Mouse (Mus musculus): ENCODE results near the gene Sstr1. TPM values are rescaled to one million over a fixed set of nuclear protein-coding genes. Genes with fewer than 3 reads are reported as not detected.

Gene Sstr1
- polyA plus RNA-seq, 1 experiment, result 5.5 TPM

DNA sequence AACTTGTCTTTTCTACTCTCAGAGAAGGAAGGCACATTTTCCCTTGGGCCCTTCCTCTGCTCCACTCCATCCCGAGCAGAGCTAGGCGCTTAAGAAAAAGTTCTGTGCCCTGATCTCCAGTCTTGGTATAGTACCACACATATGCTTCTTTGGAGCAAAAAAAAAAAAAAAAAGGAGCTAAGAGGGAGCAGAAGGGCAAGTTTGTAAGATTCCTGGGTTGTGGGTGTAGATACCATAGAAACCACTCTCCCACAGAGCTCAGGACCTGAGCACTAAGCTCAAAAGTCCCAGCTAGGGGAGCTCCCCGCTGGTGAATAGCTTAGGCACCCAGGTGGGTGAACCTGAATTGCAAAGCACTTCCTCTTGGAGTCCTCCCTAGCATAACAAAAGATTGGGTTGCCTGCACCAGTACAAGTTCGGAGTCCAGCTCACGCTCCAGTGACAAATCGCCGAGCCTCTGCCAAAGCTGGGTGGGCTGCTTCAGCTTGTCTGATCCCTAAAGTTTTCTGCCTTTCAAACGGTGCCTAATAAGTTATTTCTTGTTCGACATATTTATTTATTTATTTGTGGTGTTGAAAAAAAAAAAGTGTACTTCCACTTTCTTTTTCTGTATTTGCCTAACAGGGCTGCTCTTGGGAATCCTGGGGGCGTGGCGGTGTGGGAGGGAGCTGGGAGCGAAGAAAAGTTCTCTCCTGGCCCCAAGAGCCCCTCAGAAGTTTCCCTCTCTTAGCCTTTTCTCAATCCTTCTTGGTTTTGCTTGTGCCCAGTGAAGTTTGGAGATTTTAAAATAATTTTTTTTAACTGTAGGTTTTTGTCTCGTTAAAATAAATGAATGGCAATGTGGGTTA lies 2.9 kb downstream of the Sstr1 start:
- WGBS, result 14% methylated on average over 13 of the region's 13 CpGs
- Histone ChIP-seq H3K4me3 (replicated peaks; ENCODE audit: insufficient read depth, low read depth, low read length) (no peak overlapping the region), H3K4me1 (ENCODE audit: control insufficient read depth, insufficient read depth, low read length) (peaks cover 11% of the 10 kb centered on the region; the same call in 1 of the 2 replicates), H3K27ac (ENCODE audit: insufficient read depth, low read length) (no peak overlapping the region), H3K27me3 (ENCODE audit: control insufficient read depth, insufficient read depth, low read length) (no peaks in the 10 kb centered on the region; the same call in 1 of the 2 replicates)
- no peak for DNase-seq
- TF ChIP-seq POLR2A (IDR thresholded peaks at IDR 0.05; ENCODE audit: borderline replicate concordance, insufficient read depth, low read length) (no peak), CTCF (IDR thresholded peaks at IDR 0.05; ENCODE audit: borderline replicate concordance, insufficient read depth, low read depth, low read length) (no peak)

DNA sequence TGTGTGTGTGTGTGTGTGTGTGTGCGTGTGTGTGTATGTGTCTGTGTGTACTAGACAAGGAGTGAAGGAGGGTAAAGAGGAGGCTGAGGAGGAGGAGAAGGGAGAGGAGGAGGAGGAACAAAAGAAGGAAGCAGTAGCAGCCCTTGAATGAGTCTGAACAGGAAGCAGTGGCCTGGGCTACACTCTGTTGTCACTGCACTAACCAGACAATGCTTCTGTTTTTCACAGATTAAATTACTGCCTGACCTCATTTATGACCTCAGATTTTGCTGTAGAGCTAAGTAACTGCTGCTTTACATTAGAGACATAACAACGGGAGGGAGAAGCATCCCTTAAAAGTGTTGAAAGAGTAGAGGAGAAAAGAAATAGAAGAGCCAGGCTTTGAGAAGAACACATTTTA lies 4.6 kb downstream of the Sstr1 start:
- Histone ChIP-seq H3K27ac (ENCODE audit: insufficient read depth, low read length) (no peak overlapping the region), H3K4me3 (replicated peaks; ENCODE audit: insufficient read depth, low read depth, low read length) (no peak overlapping the region), H3K27me3 (ENCODE audit: control insufficient read depth, insufficient read depth, low read length) (no peaks in the 10 kb centered on the region; the same call in 1 of the 2 replicates), H3K4me1 (ENCODE audit: control insufficient read depth, insufficient read depth, low read length) (peaks cover 11% of the 10 kb centered on the region; the same call in 1 of the 2 replicates)
- 67% methylated on average over 2 of the region's 2 CpGs for WGBS
- TF ChIP-seq POLR2A (IDR thresholded peaks at IDR 0.05; ENCODE audit: borderline replicate concordance, insufficient read depth, low read length), result no peak
- DNase-seq, result no peak

DNA sequence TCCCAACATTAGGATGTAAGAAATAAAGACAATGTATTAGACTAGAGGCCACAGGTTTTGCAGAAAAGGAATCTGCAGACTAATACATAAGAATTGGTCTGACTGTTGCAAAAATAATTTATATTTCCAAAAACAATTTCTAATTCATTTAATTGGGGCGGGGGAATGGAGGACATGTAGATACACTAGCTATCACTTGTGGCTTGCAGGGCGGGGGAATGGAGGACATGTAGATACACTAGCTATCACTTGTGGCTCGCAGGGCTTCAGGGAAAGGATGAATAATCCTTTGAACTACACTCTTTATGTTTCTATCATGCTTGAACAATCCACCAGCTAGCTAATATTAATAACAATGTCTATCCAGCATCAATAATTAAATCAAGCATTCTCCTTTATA lies 7.5 kb downstream of the Sstr1 start:
- H3K4me3 ChIP-seq (replicated peaks; ENCODE audit: insufficient read depth, low read depth, low read length), result no peak overlapping the region
- 85% methylated on average over 3 of the region's 3 CpGs for WGBS
- no peak for DNase-seq
- H3K27ac ChIP-seq (ENCODE audit: insufficient read depth, low read length), result no peak overlapping the region
- H3K4me1 ChIP-seq (ENCODE audit: control insufficient read depth, insufficient read depth, low read length), result no peaks in the 10 kb centered on the region
- no peak for TF ChIP-seq CTCF (IDR thresholded peaks at IDR 0.05; ENCODE audit: borderline replicate concordance, insufficient read depth, low read depth, low read length)
- TF ChIP-seq POLR2A (IDR thresholded peaks at IDR 0.05; ENCODE audit: borderline replicate concordance, insufficient read depth, low read length), result no peak
- H3K27me3 ChIP-seq (ENCODE audit: control insufficient read depth, insufficient read depth, low read length), result no peaks in the 10 kb centered on the region; the same call in 1 of the 2 replicates

DNA sequence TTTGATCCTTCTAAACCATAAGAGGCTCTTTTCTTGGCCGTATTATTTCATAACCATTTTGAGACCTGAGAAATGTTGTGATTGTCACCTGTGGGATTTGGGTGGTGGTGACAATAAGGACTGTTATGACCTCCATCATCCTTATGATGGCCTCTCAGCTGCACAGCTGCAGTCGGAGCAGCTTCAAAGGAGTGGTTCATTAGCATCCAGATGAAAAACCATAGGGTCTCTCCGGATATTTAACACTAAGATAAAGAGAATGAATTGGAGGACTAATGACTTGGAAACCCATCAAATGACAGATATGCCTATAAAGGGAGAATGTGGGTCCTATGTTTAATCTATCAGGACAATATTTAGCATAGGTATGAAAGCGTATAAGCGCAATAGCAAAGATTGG lies 14.1 kb downstream of the Sstr1 start:
- Histone ChIP-seq H3K4me3 (replicated peaks; ENCODE audit: insufficient read depth, low read depth, low read length) (no peak overlapping the region), H3K27me3 (ENCODE audit: control insufficient read depth, insufficient read depth, low read length) (no peaks in the 10 kb centered on the region), H3K27ac (ENCODE audit: insufficient read depth, low read length) (no peak overlapping the region), H3K4me1 (ENCODE audit: control insufficient read depth, insufficient read depth, low read length) (no peaks in the 10 kb centered on the region)
- DNase-seq, result no peak
- whole genome bisulfite sequencing, result 80% methylated on average over 5 of the region's 5 CpGs
- TF ChIP-seq POLR2A (IDR thresholded peaks at IDR 0.05; ENCODE audit: borderline replicate concordance, insufficient read depth, low read length) (no peak), CTCF (IDR thresholded peaks at IDR 0.05; ENCODE audit: borderline replicate concordance, insufficient read depth, low read depth, low read length) (no peak)

- no peak for DNase-seq
- no peaks in the 10 kb centered on the region for H3K4me1 ChIP-seq (ENCODE audit: control insufficient read depth, insufficient read depth, low read length)
- WGBS, result 83% methylated on average over 2 of the region's 2 CpGs
- H3K27me3 ChIP-seq (ENCODE audit: control insufficient read depth, insufficient read depth, low read length), result no peaks in the 10 kb centered on the region
- H3K27ac ChIP-seq (ENCODE audit: insufficient read depth, low read length), result no peak overlapping the region
- no peak overlapping the region for H3K4me3 ChIP-seq (replicated peaks; ENCODE audit: insufficient read depth, low read depth, low read length)
- no peak for TF ChIP-seq CTCF (IDR thresholded peaks at IDR 0.05; ENCODE audit: borderline replicate concordance, insufficient read depth, low read depth, low read length)
- no peak for TF ChIP-seq POLR2A (IDR thresholded peaks at IDR 0.05; ENCODE audit: borderline replicate concordance, insufficient read depth, low read length)
Observed at GRCm38 (mm10) chr12:58232489-58232888, 20.9 kb downstream of the Sstr1 start.

- 41% methylated on average over 1 of the region's 1 CpGs for WGBS
- Histone ChIP-seq H3K4me1 (ENCODE audit: control insufficient read depth, insufficient read depth, low read length) (no peaks in the 10 kb centered on the region), H3K27ac (ENCODE audit: insufficient read depth, low read length) (no peak overlapping the region), H3K27me3 (ENCODE audit: control insufficient read depth, insufficient read depth, low read length) (no peaks in the 10 kb centered on the region), H3K4me3 (replicated peaks; ENCODE audit: insufficient read depth, low read depth, low read length) (no peak overlapping the region)
- TF ChIP-seq POLR2A (IDR thresholded peaks at IDR 0.05; ENCODE audit: borderline replicate concordance, insufficient read depth, low read length) (no peak), CTCF (IDR thresholded peaks at IDR 0.05; ENCODE audit: borderline replicate concordance, insufficient read depth, low read depth, low read length) (no peak)
- DNase-seq, result no peak
Observed at GRCm38 (mm10) chr12:58251901-58252300, 40.3 kb downstream of the Sstr1 start.

Other genes starting within 250 kb of the Sstr1 start
- 2.5 and 2.8 TPM in 2 replicates for gene Clec14a, start 57.5 kb downstream of the Sstr1 start, polyA plus RNA-seq (2012; rRNA removed)

Data from cerebellum, adult 2 months (tissue).